Mouse (Mus musculus): ENCODE data around the gene Anks1b. TPM values are rescaled to one million over a fixed set of nuclear protein-coding genes. Genes with fewer than 3 reads are reported as not detected.

The Anks1b gene
- total and polyA plus RNA-seq, 3 experiments = not detected

- H3K4me1 ChIP-seq (ENCODE audit: control insufficient read depth in 1 of 2, insufficient read depth in 2 of 2, low read length in 2 of 2) = no peaks in the 10 kb centered on the region
- no peaks in the 10 kb centered on the region for H3K79me2 ChIP-seq (ENCODE audit: control insufficient read depth, insufficient read depth, low read length, poor library complexity)
- peak overlapping the region; percentile 12 to 24; a peak in 2 of 4 replicates for H3K4me3 ChIP-seq (ENCODE audit: control insufficient read depth in 1 of 2, insufficient read depth in 1 of 2, low read depth in 2 of 2, low read length in 2 of 2)
- no peaks in the 10 kb centered on the region for H3K9me3 ChIP-seq (replicated peaks; ENCODE audit: insufficient read depth, low read length)
- H3K27me3 ChIP-seq (ENCODE audit: control insufficient read depth in 1 of 2, insufficient read depth in 2 of 2, low read length in 2 of 2) = no peaks in the 10 kb centered on the region; a peak in 2 of 4 replicates
- DNase-seq (ENCODE audit: low read depth, low spot score) = peak; percentile 73
- no peak overlapping the region for H3K27ac ChIP-seq (ENCODE audit: control insufficient read depth, low read depth, low read length)
- TF ChIP-seq CTCF (IDR thresholded peaks at IDR 0.05 in 2 of 3, conservative IDR thresholded peaks at IDR 0.05 in 1 of 3; ENCODE audit: control insufficient read depth in 1 of 3, insufficient read depth in 1 of 3, low read depth in 2 of 3, low read length in 3 of 3, poor library complexity in 1 of 3, severe bottlenecking in 1 of 3) (peak; percentile 55 to 81 (median 71); a peak in 5 of 6 replicates), CHD1 (IDR thresholded peaks at IDR 0.05; ENCODE audit: low read depth, low read length) (no peak), SMC3 (IDR thresholded peaks at IDR 0.05; ENCODE audit: low read depth, low read length) (peak; percentile 67), ZKSCAN1 (IDR thresholded peaks at IDR 0.05; ENCODE audit: low read depth, low read length) (no peak), NRF1 (IDR thresholded peaks at IDR 0.05; ENCODE audit: insufficient read depth, low read depth, low read length, poor library complexity, severe bottlenecking) (no peak), MAZ (IDR thresholded peaks at IDR 0.05; ENCODE audit: low read depth, low read length) (peak; percentile 49; the same call in 1 of the 2 replicates), POLR2AphosphoS5 (IDR thresholded peaks at IDR 0.05; ENCODE audit: borderline replicate concordance, low read depth, low read length) (no peak), MEF2A (IDR thresholded peaks at IDR 0.05; ENCODE audit: extremely low read depth, insufficient replicate concordance, low read depth, low read length, poor library complexity, severe bottlenecking) (no peak), RAD21 (IDR thresholded peaks at IDR 0.05; ENCODE audit: low read depth, low read length) (peak; percentile 84), TCF12 (IDR thresholded peaks at IDR 0.05; ENCODE audit: low read depth, low read length) (0 out of 2 replicates have a peak, but pooled peaks have one; percentile 9), TAL1 (IDR thresholded peaks at IDR 0.05; ENCODE audit: low read length) (no peak), ELF1 (IDR thresholded peaks at IDR 0.05; ENCODE audit: low read depth, low read length) (no peak), USF2 (IDR thresholded peaks at IDR 0.05; ENCODE audit: borderline replicate concordance in 1 of 2, insufficient read depth in 1 of 2, low read depth in 1 of 2, low read length in 2 of 2) (no peak), EP300 (IDR thresholded peaks at IDR 0.05; ENCODE audit: low read depth in 1 of 2, low read length in 2 of 2) (peak in 1 of 2 experiments; percentile 34; a peak in 2 of 4 replicates), ZC3H11A (IDR thresholded peaks at IDR 0.05; ENCODE audit: low read depth, low read length) (peak; percentile 61)
- H3K36me3 ChIP-seq (ENCODE audit: control insufficient read depth in 1 of 2, insufficient read depth in 2 of 2, low read length in 2 of 2) = no peaks in the 10 kb centered on the region
- peak overlapping the region; percentile 24; the same call in 1 of the 2 replicates for H3K9ac ChIP-seq (ENCODE audit: control insufficient read depth, low read depth, low read length, poor library complexity, severe bottlenecking)
Observed at GRCm38 (mm10) chr10:90728401-90729358, 855.4 kb downstream of the Anks1b start.

- Histone ChIP-seq H3K27ac (ENCODE audit: control insufficient read depth, low read depth, low read length) (no peak overlapping the region), H3K4me3 (ENCODE audit: control insufficient read depth in 1 of 2, insufficient read depth in 1 of 2, low read depth in 2 of 2, low read length in 2 of 2) (no peak overlapping the region), H3K27me3 (ENCODE audit: control insufficient read depth in 1 of 2, insufficient read depth in 2 of 2, low read length in 2 of 2) (no peaks in the 10 kb centered on the region; a peak in 2 of 4 replicates), H3K4me1 (ENCODE audit: control insufficient read depth in 1 of 2, insufficient read depth in 2 of 2, low read length in 2 of 2) (no peaks in the 10 kb centered on the region), H3K36me3 (ENCODE audit: control insufficient read depth in 1 of 2, insufficient read depth in 2 of 2, low read length in 2 of 2) (no peaks in the 10 kb centered on the region), H3K79me2 (ENCODE audit: control insufficient read depth, insufficient read depth, low read length, poor library complexity) (no peaks in the 10 kb centered on the region), H3K9ac (ENCODE audit: control insufficient read depth, low read depth, low read length, poor library complexity, severe bottlenecking) (no peak overlapping the region), H3K9me3 (replicated peaks; ENCODE audit: insufficient read depth, low read length) (no peaks in the 10 kb centered on the region)
- TF ChIP-seq GABPA (IDR thresholded peaks at IDR 0.05; ENCODE audit: low read depth, low read length) (no peak), UBTF (IDR thresholded peaks at IDR 0.05; ENCODE audit: borderline replicate concordance, insufficient read depth, low read depth, low read length) (no peak), ZC3H11A (IDR thresholded peaks at IDR 0.05; ENCODE audit: low read depth, low read length) (no peak), MXI1 (IDR thresholded peaks at IDR 0.05; ENCODE audit: low read depth, low read length) (no peak), HCFC1 (IDR thresholded peaks at IDR 0.05; ENCODE audit: low read depth, low read length) (no peak), TCF12 (IDR thresholded peaks at IDR 0.05; ENCODE audit: low read depth, low read length) (no peak), POLR2AphosphoS2 (IDR thresholded peaks at IDR 0.05; ENCODE audit: low read length) (no peak), TAL1 (IDR thresholded peaks at IDR 0.05; ENCODE audit: low read length) (no peak)
- DNase-seq (ENCODE audit: low read depth, low spot score) = no peak
Observed at GRCm38 (mm10) chr10:90729527-90729926, 856.2 kb downstream of the Anks1b start.
